Mouse (Mus musculus) megakaryocyte, embryonic 14.5 days (primary cell): ENCODE results near the gene Gng12.

Experiments
- FLI1 ChIP-seq: IDR thresholded peaks from 2 replicates; pipeline ENCODE4 v1.6.1; 2012; ENCODE audit warnings: low read length, inconsistent platforms, mixed read lengths
- GATA1 ChIP-seq: IDR thresholded peaks from 3 replicates; pipeline ENCODE4 v1.6.1; 2012; ENCODE audit warnings: mixed read lengths, low read length, inconsistent platforms, borderline replicate concordance

DNA sequence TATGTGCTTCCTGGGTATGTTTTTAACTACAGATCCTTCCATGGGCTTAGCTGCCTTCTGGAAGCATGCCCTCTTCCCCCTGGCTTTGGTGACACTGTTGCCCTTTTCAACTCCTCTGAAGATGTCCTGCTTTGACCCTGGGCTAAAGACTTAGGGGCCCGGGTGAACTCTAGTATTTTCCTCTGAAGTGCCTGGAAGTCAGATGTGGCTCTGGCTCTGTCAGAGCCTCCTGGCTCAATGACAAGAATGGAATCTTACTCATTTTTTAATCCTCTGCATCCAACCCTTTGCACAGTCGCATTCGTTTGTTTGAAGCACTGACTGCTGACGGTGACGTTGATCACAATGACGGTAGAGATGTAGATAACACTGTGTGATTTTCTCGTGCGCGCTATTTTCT lies 96.0 kb downstream of the Gng12 start:
- no peak for TF ChIP-seq GATA1
- TF ChIP-seq FLI1, result no peak
